Mouse (Mus musculus): ENCODE results near the gene Fam107a.
"Not testable (repeated sequence)": the region's sequence is repeated elsewhere in the genome, so short reads cannot be mapped to it uniquely, and the experiment has no call there.

GRCm38 (mm10) chr14:8286595-8286994, 31.2 kb downstream of the Fam107a start:
- not testable (repeated sequence) for TF ChIP-seq CTCF, EP300 (IDR thresholded peaks at IDR 0.05)
